Mouse (Mus musculus) hindbrain, embryonic 10.5 days (tissue): ENCODE data around the gene Pold2. TPM values are rescaled to one million over a fixed set of nuclear protein-coding genes. Genes with fewer than 3 reads are reported as not detected.
A peak's percentile ranks its signal among the peaks of the same experiment; 100 is the strongest.

Experiments
- DNase-seq: peaks from one replicate; pipeline ENCODE4 v3.0.0-alpha.2; 2017; ENCODE audit warnings: low spot score
- H3K27ac ChIP-seq: fragments of 300-500 bp; sonication (generic); 2 replicates; pipeline ENCODE4 v1.5.1; 2016; ENCODE audit warnings: mild to moderate bottlenecking, moderate library complexity
- H3K27me3 ChIP-seq: fragments of 300-500 bp; sonication (generic); 2 replicates; pipeline ENCODE4 v1.6.1; 2016; ENCODE audit warnings: mild to moderate bottlenecking; ENCODE audit not compliant: poor library complexity, insufficient read depth, severe bottlenecking
- H3K36me3 ChIP-seq: fragments of 300-500 bp; sonication (generic); 2 replicates; pipeline ENCODE4 v1.6.1; 2016; ENCODE audit warnings: mild to moderate bottlenecking, moderate library complexity
- H3K4me1 ChIP-seq: fragments of 300-500 bp; sonication (generic); replicated peaks from 2 replicates; pipeline ENCODE4 v1.6.1; 2016; ENCODE audit warnings: mild to moderate bottlenecking
- H3K4me3 ChIP-seq: fragments of 300-500 bp; sonication (generic); 2 replicates; pipeline ENCODE4 v1.5.1; 2016; ENCODE audit warnings: mild to moderate bottlenecking, moderate library complexity
- H3K9me3 ChIP-seq: fragments of 300-500 bp; sonication (generic); 2 replicates; pipeline ENCODE4 v1.6.1; 2016; ENCODE audit warnings: mild to moderate bottlenecking, moderate library complexity
- WGBS: fragments of 180-500 bp; shearing (Covaris S2); methylation state at CpG from one replicate; pipeline ENCODE4 v1.1.7; 2016; 5-methylcytosine and 5-hydroxymethylcytosine counted together
- polyA plus RNA-seq: library from polyadenylated mRNA; unstranded; fragments of >200 nt; fragmentation: Nextera tagmentation; extraction: Ambion mirVana; gene quantifications from 2 replicates; pipeline ENCODE4 v1.2.1, GENCODE M21; 2016

Gene Pold2
- polyA plus RNA-seq, 1 experiment from 2014 or later: 137 TPM

- H3K36me3 ChIP-seq: peaks cover 54% of the 10 kb centered on the region
- H3K9me3 ChIP-seq: no peaks in the 10 kb centered on the region
- no peak for DNase-seq
- WGBS: 90% methylated on average over 12 of the region's 12 CpGs
- H3K27ac ChIP-seq: no peak overlapping the region
- peaks cover 8% of the 10 kb centered on the region for H3K27me3 ChIP-seq
- H3K4me1 ChIP-seq: 0 out of 2 replicates have a peak, but pooled peaks cover 6% of the 10 kb centered on the region
- H3K4me3 ChIP-seq: no peak overlapping the region
These were observed 9.8 kb downstream of the Pold2 start for GRCm38 (mm10) chr11:5868324-5868723.

GRCm38 (mm10) chr11:5867196-5867595 is 10.9 kb downstream of the Pold2 start:
- Histone ChIP-seq H3K27me3 (peaks cover 20% of the 10 kb centered on the region), H3K9me3 (no peaks in the 10 kb centered on the region), H3K27ac (no peak overlapping the region), H3K4me3 (no peak overlapping the region), H3K36me3 (peaks cover 43% of the 10 kb centered on the region), H3K4me1 (peaks cover 17% of the 10 kb centered on the region)
- no peak for DNase-seq
- 91% methylated on average over 2 of the region's 2 CpGs for WGBS

- Histone ChIP-seq H3K9me3 (0 out of 2 replicates have a peak, but pooled peaks cover 9% of the 10 kb centered on the region), H3K4me1 (peaks cover 27% of the 10 kb centered on the region), H3K36me3 (0 out of 2 replicates have a peak, but pooled peaks cover under 1% of the 10 kb centered on the region), H3K27ac (peak overlapping the region; percentile 80; the same call in 1 of the 2 replicates), H3K27me3 (peaks cover 48% of the 10 kb centered on the region), H3K4me3 (peak overlapping the region; percentile 51)
- DNase-seq: no peak
- WGBS: 24% methylated on average over 15 of the region's 15 CpGs
These were observed 15.5 kb downstream of the Pold2 start for GRCm38 (mm10) chr11:5862394-5863105.

GRCm38 (mm10) chr11:5861678-5862393 is 16.3 kb downstream of the Pold2 start, which contains the start of gene Aebp1:
Gene Aebp1, plus strand, starts transcription at chr11:5861947.
- peak within 1 kb of the TSS; percentile 80 for H3K27ac ChIP-seq
- H3K9me3 ChIP-seq: 0 out of 2 replicates have a peak, but pooled peaks cover 9% of the 10 kb centered on the region
- H3K4me1 ChIP-seq: peaks cover 24% of the 10 kb centered on the region
- 4% methylated on average over 59 of the region's 59 CpGs for WGBS
- H3K27me3 ChIP-seq: peaks cover 48% of the 10 kb centered on the region
- H3K36me3 ChIP-seq: no peaks in the 10 kb centered on the region
- H3K4me3 ChIP-seq: peak within 1 kb of the TSS; percentile 51
- peak; percentile 43 for DNase-seq

- Histone ChIP-seq H3K4me3 (no peak overlapping the region), H3K4me1 (peaks cover 25% of the 10 kb centered on the region), H3K27me3 (peaks cover 48% of the 10 kb centered on the region), H3K36me3 (no peaks in the 10 kb centered on the region), H3K9me3 (0 out of 2 replicates have a peak, but pooled peaks cover 9% of the 10 kb centered on the region), H3K27ac (no peak overlapping the region)
- DNase-seq: no peak
- WGBS: 64% methylated on average over 6 of the region's 6 CpGs
These were observed 17.5 kb downstream of the Pold2 start for GRCm38 (mm10) chr11:5860639-5861038.

GRCm38 (mm10) chr11:5859883-5860550 is 18.1 kb downstream of the Pold2 start:
- Histone ChIP-seq H3K9me3 (0 out of 2 replicates have a peak, but pooled peaks cover 9% of the 10 kb centered on the region), H3K36me3 (no peaks in the 10 kb centered on the region), H3K4me3 (no peak overlapping the region), H3K27ac (no peak overlapping the region), H3K27me3 (peaks cover 48% of the 10 kb centered on the region), H3K4me1 (peaks cover 25% of the 10 kb centered on the region)
- DNase-seq: no peak
- 83% methylated on average over 13 of the region's 13 CpGs for WGBS

GRCm38 (mm10) chr11:5858723-5859122 is 19.4 kb downstream of the Pold2 start:
- WGBS: 80% methylated on average over 1 of the region's 1 CpGs
- 0 out of 2 replicates have a peak, but pooled peaks cover 9% of the 10 kb centered on the region for H3K9me3 ChIP-seq

GRCm38 (mm10) chr11:5856479-5857130 is 21.5 kb downstream of the Pold2 start:
- Histone ChIP-seq H3K36me3 (no peaks in the 10 kb centered on the region), H3K9me3 (0 out of 2 replicates have a peak, but pooled peaks cover 9% of the 10 kb centered on the region), H3K27me3 (peaks cover 23% of the 10 kb centered on the region), H3K4me3 (no peak overlapping the region), H3K4me1 (peaks cover 12% of the 10 kb centered on the region), H3K27ac (no peak overlapping the region)
- 82% methylated on average over 8 of the region's 8 CpGs for WGBS
- no peak for DNase-seq

More at GRCm38 (mm10) chr11:5858723-5859122, 19.4 kb downstream of the Pold2 start:
- peaks cover 25% of the 10 kb centered on the region for H3K4me1 ChIP-seq
- no peak overlapping the region for H3K4me3 ChIP-seq
- no peak for DNase-seq
- no peaks in the 10 kb centered on the region for H3K36me3 ChIP-seq
- peaks cover 44% of the 10 kb centered on the region for H3K27me3 ChIP-seq
- H3K27ac ChIP-seq: no peak overlapping the region

- peak; percentile 31 for DNase-seq
- no peak overlapping the region for H3K4me3 ChIP-seq
- 0 out of 2 replicates have a peak overlapping the region, but pooled peaks have one; percentile 17 for H3K27ac ChIP-seq
- 33% methylated on average over 7 of the region's 7 CpGs for WGBS
- no peaks in the 10 kb centered on the region for H3K36me3 ChIP-seq
- H3K27me3 ChIP-seq: peaks cover 16% of the 10 kb centered on the region
- 0 out of 2 replicates have a peak, but pooled peaks cover 9% of the 10 kb centered on the region for H3K9me3 ChIP-seq
- peaks cover 8% of the 10 kb centered on the region; the same call in 1 of the 2 replicates for H3K4me1 ChIP-seq
These were observed 22.2 kb downstream of the Pold2 start for GRCm38 (mm10) chr11:5855902-5856301.

- no peak overlapping the region for H3K27ac ChIP-seq
- no peaks in the 10 kb centered on the region for H3K36me3 ChIP-seq
- 0 out of 2 replicates have a peak, but pooled peaks cover 9% of the 10 kb centered on the region for H3K9me3 ChIP-seq
- DNase-seq: no peak
- H3K4me3 ChIP-seq: no peak overlapping the region
- H3K4me1 ChIP-seq: peaks cover 8% of the 10 kb centered on the region; the same call in 1 of the 2 replicates
- H3K27me3 ChIP-seq: peaks cover 12% of the 10 kb centered on the region
These were observed 22.6 kb downstream of the Pold2 start for GRCm38 (mm10) chr11:5855481-5855880.

GRCm38 (mm10) chr11:5852314-5852713 is 25.8 kb downstream of the Pold2 start:
- Histone ChIP-seq H3K4me3 (no peak overlapping the region), H3K27ac (no peak overlapping the region), H3K9me3 (no peaks in the 10 kb centered on the region), H3K36me3 (no peaks in the 10 kb centered on the region), H3K4me1 (peaks cover 19% of the 10 kb centered on the region; the same call in 1 of the 2 replicates), H3K27me3 (no peaks in the 10 kb centered on the region)
- WGBS: 45% methylated on average over 1 of the region's 1 CpGs
- no peak for DNase-seq
